Mouse (Mus musculus) kidney, adult 2 months (tissue): Measurements from ENCODE around the gene Ghsr. TPM values are rescaled to one million over a fixed set of nuclear protein-coding genes. Genes with fewer than 3 reads are reported as not detected.
"Not testable (repeated sequence)": the region's sequence is repeated elsewhere in the genome, so short reads cannot be mapped to it uniquely, and the experiment has no call there.

Source experiments
- DNase-seq: peaks from one replicate; pipeline ENCODE4 v3.0.0; 2021
- H3K27ac ChIP-seq: fragments of 200-500 bp; 2 replicates; pipeline ENCODE4 v1.5.1; 2012; ENCODE audit warnings: low read depth, low read length, control low read depth, inconsistent platforms; ENCODE audit not compliant: insufficient read depth
- H3K27me3 ChIP-seq: fragments of 200-500 bp; replicated peaks from 2 replicates; pipeline ENCODE4 v1.6.1; 2012; ENCODE audit warnings: mild to moderate bottlenecking, moderate library complexity, low read length, inconsistent platforms; ENCODE audit not compliant: control insufficient read depth, insufficient read depth
- H3K36me3 ChIP-seq: fragments of 200-500 bp; 2 replicates; pipeline ENCODE4 v1.6.1; 2012; ENCODE audit warnings: mild to moderate bottlenecking, moderate library complexity, low read length, inconsistent platforms; ENCODE audit not compliant: control insufficient read depth, insufficient read depth
- H3K4me1 ChIP-seq: fragments of 200-500 bp; 2 replicates; pipeline ENCODE4 v1.6.1; 2011; ENCODE audit warnings: low read length; ENCODE audit not compliant: control insufficient read depth, insufficient read depth
- H3K4me3 ChIP-seq: fragments of 200-500 bp; 2 replicates; pipeline ENCODE4 v1.5.1; 2011; ENCODE audit warnings: mild to moderate bottlenecking, low read depth, low read length, control low read depth; ENCODE audit not compliant: insufficient read depth
- CTCF ChIP-seq: fragments of 200-500 bp; conservative IDR thresholded peaks from 2 replicates; pipeline ENCODE4 v1.5.1; 2011; ENCODE audit warnings: low read depth, mild to moderate bottlenecking, control low read depth, low read length, moderate library complexity, mixed read lengths; ENCODE audit not compliant: insufficient read depth, insufficient read length
- POLR2A ChIP-seq: fragments of 200-500 bp; IDR thresholded peaks from one replicate; pipeline ENCODE4 v1.6.1; 2011; ENCODE audit warnings: low read depth, low read length, control low read depth
- WGBS: fragments of 180-500 bp; shearing (Covaris S2); methylation state at CpG from one replicate; pipeline ENCODE4 v1.1.7; 2018; 5-methylcytosine and 5-hydroxymethylcytosine counted together
- polyA plus RNA-seq: library from polyadenylated mRNA; depleted of rRNA; stranded (reverse); fragments of >200 nt; gene quantifications from 2 replicates; pipeline ENCODE4 v1.2.3, GENCODE M21; 2012

Gene Ghsr
- polyA plus RNA-seq, 1 experiment, result not detected

- 2% methylated on average over 77 of the region's 77 CpGs for WGBS
- H3K4me1 ChIP-seq, result no peaks in the 10 kb centered on the region
- TF ChIP-seq CTCF, result no peak
- no peak for TF ChIP-seq POLR2A
- no peaks in the 10 kb centered on the region; the same call in 1 of the 2 replicates for H3K27me3 ChIP-seq
- no peak for DNase-seq
- no peaks in the 10 kb centered on the region for H3K36me3 ChIP-seq
- no peak overlapping the region for H3K4me3 ChIP-seq
- no peak overlapping the region for H3K27ac ChIP-seq
Measured at GRCm38 (mm10) chr3:27371725-27372650, 837 bp downstream of the Ghsr start.

GRCm38 (mm10) chr3:27374396-27374795 lies 3.2 kb downstream of the Ghsr start:
- no peak for TF ChIP-seq POLR2A
- TF ChIP-seq CTCF, result no peak
- Histone ChIP-seq H3K36me3 (no peaks in the 10 kb centered on the region), H3K27ac (no peak overlapping the region), H3K27me3 (no peaks in the 10 kb centered on the region; the same call in 1 of the 2 replicates), H3K4me3 (no peak overlapping the region), H3K4me1 (no peaks in the 10 kb centered on the region)
- DNase-seq, result no peak
- 23% methylated on average over 9 of the region's 9 CpGs for WGBS

GRCm38 (mm10) chr3:27377935-27378334 lies 6.8 kb downstream of the Ghsr start:
- Histone ChIP-seq H3K36me3 (no peaks in the 10 kb centered on the region), H3K4me1 (no peaks in the 10 kb centered on the region), H3K4me3 (no peak overlapping the region), H3K27me3 (no peaks in the 10 kb centered on the region), H3K27ac (no peak overlapping the region)
- WGBS, result 76% methylated on average over 4 of the region's 4 CpGs
- DNase-seq, result no peak
- no peak for TF ChIP-seq CTCF
- no peak for TF ChIP-seq POLR2A

- 49% methylated on average over 3 of the region's 3 CpGs for WGBS
- peak; percentile 24 for DNase-seq
- no peaks in the 10 kb centered on the region for H3K36me3 ChIP-seq
Measured at GRCm38 (mm10) chr3:27384836-27385235, 13.7 kb downstream of the Ghsr start.

GRCm38 (mm10) chr3:27389923-27390322 lies 18.8 kb downstream of the Ghsr start:
- Histone ChIP-seq H3K4me1 (no peaks in the 10 kb centered on the region), H3K36me3 (no peaks in the 10 kb centered on the region), H3K27me3 (no peaks in the 10 kb centered on the region; the same call in 1 of the 2 replicates), H3K27ac (no peak overlapping the region), H3K4me3 (no peak overlapping the region)
- no peak for TF ChIP-seq CTCF
- no peak for TF ChIP-seq POLR2A
- WGBS, result 28% methylated on average over 1 of the region's 1 CpGs
- no peak for DNase-seq

More at GRCm38 (mm10) chr3:27384836-27385235, 13.7 kb downstream of the Ghsr start:
- Histone ChIP-seq H3K27ac (no peak overlapping the region), H3K27me3 (no peaks in the 10 kb centered on the region; the same call in 1 of the 2 replicates), H3K4me1 (no peaks in the 10 kb centered on the region), H3K4me3 (no peak overlapping the region)
- no peak for TF ChIP-seq POLR2A
- TF ChIP-seq CTCF, result peak; percentile 36; the same call in 1 of the 2 replicates

- WGBS, result 82% methylated on average over 3 of the region's 3 CpGs
- not testable (repeated sequence) for H3K27me3 ChIP-seq, H3K27ac ChIP-seq, H3K4me3 ChIP-seq, H3K36me3 ChIP-seq, H3K4me1 ChIP-seq
- peak; percentile 63 for DNase-seq
Measured at GRCm38 (mm10) chr3:27400996-27401395, 29.8 kb downstream of the Ghsr start.

GRCm38 (mm10) chr3:27406440-27406839 lies 35.3 kb downstream of the Ghsr start:
- no peaks in the 10 kb centered on the region for H3K36me3 ChIP-seq
- H3K4me1 ChIP-seq, result peaks cover 7% of the 10 kb centered on the region; the same call in 1 of the 2 replicates
- WGBS, result 73% methylated on average over 3 of the region's 3 CpGs
- DNase-seq, result no peak
- TF ChIP-seq CTCF (no peak), POLR2A (no peak)
- H3K27ac ChIP-seq, result no peak overlapping the region
- H3K4me3 ChIP-seq, result no peak overlapping the region
- H3K27me3 ChIP-seq, result no peaks in the 10 kb centered on the region
